Comparison of ENCODE assay signal across 8 mouse cellular contexts in genomic region chr9:119052154-119052944, GRCm38 (mm10). TPM values are rescaled to one million over a fixed set of nuclear protein-coding genes. Genes with fewer than 3 reads are reported as not detected.
DNase-seq lines count a peak whose midpoint lies in the region; ATAC-seq and TF ChIP-seq lines count a peak whose summit lies in the region.

TSS of gene Vill (plus strand) at chr9:119052778.

- WGBS in cerebellum, adult 2 months: 15% methylated on average over 22 of the region's 22 CpGs

- DNase-seq in ZHBTc4 (ENCODE audit: low read depth, low spot score): peak; percentile 66
- DNase-seq in kidney, postnatal 14 days: peak; percentile 77
- no peak for DNase-seq in cerebellum, adult 2 months
- no peak for DNase-seq in frontal cortex, postnatal 25 days (ENCODE audit: low spot score in 2 of 2)
- DNase-seq in left cerebral cortex, postnatal 10 days (ENCODE audit: extremely low spot score in 1 of 2, low spot score in 2 of 2): no peak

- no peak within 1 kb of the TSS for H3K27ac ChIP-seq in cerebellum, adult 2 months (ENCODE audit: insufficient read depth, low read length)

- no peak for TF ChIP-seq POLR2A in cerebellum, adult 2 months (IDR thresholded peaks at IDR 0.05; ENCODE audit: borderline replicate concordance, insufficient read depth, low read length)

- no peaks in the 10 kb centered on the region; the same call in 1 of the 2 replicates for H3K27me3 ChIP-seq in cerebellum, adult 2 months (ENCODE audit: control insufficient read depth, insufficient read depth, low read length)

- intact Hi-C loops in left cerebral cortex, postnatal 10 days (cut with DNase I): no loop called here

- H3K4me3 ChIP-seq in cerebellum, adult 2 months (replicated peaks; ENCODE audit: insufficient read depth, low read depth, low read length): no peak within 1 kb of the TSS

- H3K4me1 ChIP-seq in cerebellum, adult 2 months (ENCODE audit: control insufficient read depth, insufficient read depth, low read length): no peaks in the 10 kb centered on the region

- no peak for ATAC-seq in CD4-positive, CD25-positive, alpha-beta regulatory T cell, adult 4 months
- peak; percentile 37 for ATAC-seq in granulocyte monocyte progenitor cell, adult 5-6 weeks (replicated peaks; ENCODE audit: poor library complexity, severe bottlenecking)
- ATAC-seq in megakaryocyte, adult 5-6 weeks (ENCODE audit: poor library complexity, severe bottlenecking): no peak

- no peak for TF ChIP-seq CTCF in cerebellum, adult 2 months (IDR thresholded peaks at IDR 0.05; ENCODE audit: borderline replicate concordance, insufficient read depth, low read depth, low read length)

RNA-seq across cellular contexts. Expression of gene Vill, which starts in this region (rescaled TPM):
- 10 to 100 TPM; 19.6 to 28.1 TPM for polyA plus RNA-seq in CD4-positive, CD25-positive, alpha-beta regulatory T cell, adult 4 months (2017; shearing (Covaris generic))
- total RNA-seq in granulocyte monocyte progenitor cell, adult 5-6 weeks (2014; fragmentation: Nextera tagmentation): 33.5 and 42.4 TPM in 2 replicates
- total RNA-seq in granulocyte monocyte progenitor cell, adult 5-6 weeks (2017): 23.7 and 34.9 TPM in 2 replicates
- total RNA-seq in megakaryocyte, adult 5-6 weeks (2015): 17.0 and 22.8 TPM in 2 replicates
- 69.9 and 92.7 TPM in 2 replicates for total RNA-seq in megakaryocyte, adult 5-6 weeks (2017)
- polyA plus RNA-seq in cerebellum, adult 2 months (2012; rRNA removed): 0.47 and 0.57 TPM in 2 replicates
- 1 to 10 TPM; 4.9 TPM for total RNA-seq in left cerebral cortex, postnatal 10 days (2021)

Comparison
In these comparisons a context has a peak if more than half of its experiments do, and no peak if none do; other contexts are left out.
1. RNA of gene Vill (polyA plus RNA-seq): 19.6 to 28.1 TPM in CD4-positive, CD25-positive, alpha-beta regulatory T cell, adult 4 months; 0.47 to 0.57 TPM in cerebellum, adult 2 months; every median in the first group is over 10 times any median in the second.
2. DNase-seq: peak in ZHBTc4 (single experiment) and kidney, postnatal 14 days (single experiment); none in cerebellum, adult 2 months (0 of 2), frontal cortex, postnatal 25 days (0 of 2) and left cerebral cortex, postnatal 10 days (0 of 2).